Mouse (Mus musculus): ENCODE results near the gene Btrc.
"Not testable (repeated sequence)": the region's sequence is repeated elsewhere in the genome, so short reads cannot be mapped to it uniquely, and the experiment has no call there.

DNA sequence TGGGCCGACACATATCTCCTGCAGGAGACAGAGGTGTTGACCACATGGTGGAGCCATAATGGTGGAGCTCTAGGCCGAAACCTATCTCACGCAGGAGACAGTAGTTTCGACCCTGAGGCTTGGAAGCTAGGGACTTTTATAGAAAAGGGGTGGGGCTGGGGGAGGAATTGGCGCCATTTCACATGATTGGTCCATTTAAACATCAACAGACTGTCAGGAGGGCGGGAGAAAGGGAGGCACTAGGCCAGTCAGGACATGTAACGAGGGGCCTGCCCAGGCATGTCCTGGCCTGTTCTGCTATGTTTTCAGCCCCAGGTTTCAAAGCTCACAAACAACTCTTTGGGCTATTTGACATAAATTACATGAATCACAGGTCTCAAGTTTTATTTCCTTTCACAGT lies 10.8 kb upstream of the Btrc start:
- TF ChIP-seq CTCF (IDR thresholded peaks at IDR 0.05; ENCODE audit: low read depth, low read length); POLR2A (IDR thresholded peaks at IDR 0.05; ENCODE audit: borderline replicate concordance, low read depth, low read length): not testable (repeated sequence)
